Mouse (Mus musculus) adrenal gland, adult 18-20 months (tissue): Measurements from ENCODE around the gene Itgb2. TPM values are rescaled to one million over a fixed set of nuclear protein-coding genes. Genes with fewer than 3 reads are reported as not detected.

Experiments used
- DNase-seq, 2 experiments: peaks; one replicate each; pipeline ENCODE4 v3.0.0; 2021 to 2022; ENCODE audit warnings: low spot score in 2 of 2
- total RNA-seq, 2 experiments: library from RNA; stranded (reverse); gene quantifications; 1 replicate in 1 of 2; 2 replicates in 1 of 2; pipeline ENCODE4 v1.2.3; 2021

The Itgb2 gene
- total RNA-seq, 2 experiments from 2014 or later = 7.8 to 16.2 TPM

DNA sequence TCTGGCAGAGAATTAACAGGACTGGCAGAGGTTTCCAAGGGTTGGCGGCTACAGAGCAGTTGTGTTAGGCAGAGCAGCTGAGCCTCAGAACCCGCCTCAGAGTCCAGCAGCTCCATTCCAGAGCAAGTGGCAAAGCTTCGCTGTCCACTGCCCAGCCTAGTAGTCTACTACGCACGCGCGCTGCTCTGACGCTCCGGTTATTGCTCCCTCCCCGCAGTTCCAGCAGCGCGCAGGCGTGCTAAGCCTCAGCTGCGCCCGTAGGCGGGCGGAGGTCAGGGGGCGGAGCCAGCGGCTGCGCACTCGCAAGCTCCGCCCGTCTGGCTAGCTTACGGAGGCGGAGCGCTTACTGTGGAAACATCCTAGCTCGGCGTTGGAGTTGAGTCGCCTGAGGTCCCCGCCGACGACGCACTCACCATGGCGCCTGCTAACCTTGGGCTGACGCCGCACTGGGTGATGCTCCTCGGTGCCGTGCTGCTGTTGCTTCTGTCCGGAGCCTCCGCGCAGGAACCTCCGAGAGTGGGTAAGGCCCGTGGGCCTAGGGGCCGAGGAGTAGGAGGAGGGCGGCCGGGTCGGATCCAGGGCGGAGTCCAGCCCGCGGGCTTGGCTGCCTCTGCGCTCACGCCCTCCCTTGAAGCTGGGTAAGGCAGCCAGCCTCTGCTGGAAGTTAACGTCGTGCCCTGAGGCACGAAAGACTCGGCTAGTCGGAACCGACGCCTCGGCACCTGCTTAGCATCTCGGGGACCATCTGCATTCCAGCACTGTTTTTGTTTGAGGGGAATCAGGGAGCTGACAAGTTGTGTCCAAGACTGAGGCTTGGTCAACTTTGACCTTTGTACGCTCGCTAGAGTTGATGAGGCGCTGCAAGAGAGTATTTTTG, 51.6 kb downstream of the Itgb2 start, which contains the start of gene Pttg1ip:
Gene Pttg1ip (plus strand): TSS at position 313 of the 877 bp plus-strand sequence.
- DNase-seq = peak; percentile 91 to 94

DNA sequence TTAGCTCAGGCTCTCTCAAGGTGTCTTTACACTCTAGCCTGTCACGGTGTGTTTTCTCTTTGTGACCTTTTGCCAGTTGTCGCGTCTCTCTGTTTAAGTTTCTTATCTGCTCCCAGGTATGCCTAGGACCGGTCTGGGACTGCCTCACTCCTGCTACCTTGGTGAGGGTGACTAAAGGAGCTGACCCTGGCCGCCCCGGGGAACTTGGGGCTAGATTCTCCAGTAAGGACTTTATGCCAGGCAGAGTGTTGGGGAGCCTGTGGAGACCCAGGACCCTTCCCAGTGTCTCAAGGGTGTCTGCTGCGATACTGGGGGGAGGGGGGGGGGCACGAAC, 52.2 kb downstream of the Itgb2 start:
- DNase-seq = no peak

DNA sequence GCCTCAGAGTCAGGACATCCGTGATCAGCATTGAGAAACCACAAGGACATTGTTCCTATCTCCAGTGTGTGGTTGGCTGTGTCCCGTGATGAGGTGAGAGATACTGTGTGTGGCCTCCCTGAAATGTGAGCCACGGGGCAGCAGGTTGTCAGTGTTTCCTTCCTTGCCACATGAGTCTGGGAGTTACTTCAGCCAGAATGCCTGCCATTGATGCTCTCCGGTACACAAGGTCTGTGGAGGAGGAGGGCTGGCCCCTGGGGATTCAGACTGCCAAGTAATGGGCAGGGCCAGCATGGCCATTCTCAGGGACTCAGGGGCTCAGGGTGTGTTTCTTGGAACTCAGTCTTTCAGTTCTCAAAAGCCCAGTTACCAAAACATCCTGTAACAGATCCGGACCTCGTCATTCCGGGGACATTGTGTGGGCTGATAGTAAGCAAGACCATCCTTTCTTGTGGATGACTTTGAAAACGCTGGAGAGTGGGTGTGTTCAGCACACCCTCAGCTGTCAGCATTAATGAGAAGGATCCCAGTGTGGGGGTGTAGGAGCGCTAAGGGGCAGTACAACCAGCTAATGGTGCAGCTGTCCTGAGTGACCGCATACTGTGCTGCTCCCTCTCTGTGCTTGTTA, 53.9 kb downstream of the Itgb2 start:
- no peak for DNase-seq

DNA sequence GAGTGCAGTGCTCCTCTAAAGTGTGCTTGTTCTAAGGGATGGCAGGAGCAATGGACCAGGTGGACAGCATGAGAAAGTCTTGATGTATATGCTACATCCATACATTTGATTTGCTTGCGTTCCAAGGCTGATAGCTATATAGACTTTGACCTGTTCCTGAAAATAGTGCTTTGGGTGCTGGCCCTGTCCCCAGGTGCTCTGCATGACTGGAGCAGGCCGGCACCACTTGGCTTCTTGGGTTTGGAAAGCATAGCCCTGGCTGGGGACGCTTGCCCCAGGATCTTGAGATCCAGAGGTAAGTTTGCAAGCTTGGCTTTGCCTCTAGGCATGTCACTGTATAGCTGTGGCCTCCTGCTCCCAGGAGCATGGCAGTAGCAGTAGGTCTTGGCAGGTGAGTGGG, 56.6 kb downstream of the Itgb2 start:
- DNase-seq = no peak

DNA sequence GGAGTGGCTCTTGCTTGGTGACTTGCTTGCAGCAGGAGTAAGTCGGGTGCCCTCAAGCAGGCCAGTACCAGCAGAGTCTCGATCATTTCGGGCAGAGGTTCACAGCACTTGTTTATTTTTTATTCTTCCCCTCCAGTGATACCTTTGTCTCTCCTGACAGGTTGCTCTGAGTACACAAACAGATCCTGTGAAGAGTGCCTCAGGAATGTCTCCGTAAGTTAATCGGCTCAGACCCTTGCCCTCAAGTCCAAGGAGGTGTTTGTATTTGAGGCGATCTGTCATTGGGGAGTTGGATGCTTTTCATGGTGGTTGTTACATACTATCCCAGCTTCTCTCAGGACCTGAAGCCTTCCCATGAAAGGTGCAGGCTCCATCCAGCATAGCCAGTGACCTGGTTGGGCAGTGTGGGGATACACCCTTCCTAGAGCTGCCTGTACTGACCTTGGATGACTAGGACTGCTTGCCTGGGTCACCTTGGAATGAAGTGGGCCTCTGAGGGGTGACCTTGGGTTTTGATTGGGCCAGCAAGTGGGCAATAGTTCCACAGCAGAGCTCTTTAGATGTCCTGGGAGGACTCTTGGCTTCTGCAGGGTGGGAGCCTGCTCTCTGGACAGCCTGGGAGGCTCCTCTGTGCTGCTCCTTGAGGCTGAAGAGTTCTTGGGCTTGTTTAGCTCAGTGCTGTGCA, 57.2 kb downstream of the Itgb2 start:
- DNase-seq = no peak

DNA sequence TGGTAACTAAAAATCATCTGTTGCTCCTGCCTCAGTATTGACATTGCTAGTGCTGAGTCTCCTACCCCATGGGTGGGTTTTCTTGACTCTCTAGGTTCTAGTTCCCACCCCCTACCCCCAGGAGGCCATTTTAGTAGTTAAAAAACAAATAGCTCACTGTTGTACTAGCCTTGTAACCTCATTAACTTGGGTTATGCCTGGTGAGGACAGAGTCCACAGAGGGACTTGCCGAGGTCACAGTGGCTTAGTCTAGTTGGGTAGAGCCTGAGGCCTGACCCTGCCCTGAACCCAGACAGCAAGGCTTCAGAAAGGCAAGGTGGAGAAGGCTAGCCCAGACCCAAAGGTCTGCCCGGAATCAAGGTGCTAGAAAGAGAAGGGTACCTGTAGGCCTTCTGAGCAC, 58.0 kb downstream of the Itgb2 start:
- no peak for DNase-seq

DNA sequence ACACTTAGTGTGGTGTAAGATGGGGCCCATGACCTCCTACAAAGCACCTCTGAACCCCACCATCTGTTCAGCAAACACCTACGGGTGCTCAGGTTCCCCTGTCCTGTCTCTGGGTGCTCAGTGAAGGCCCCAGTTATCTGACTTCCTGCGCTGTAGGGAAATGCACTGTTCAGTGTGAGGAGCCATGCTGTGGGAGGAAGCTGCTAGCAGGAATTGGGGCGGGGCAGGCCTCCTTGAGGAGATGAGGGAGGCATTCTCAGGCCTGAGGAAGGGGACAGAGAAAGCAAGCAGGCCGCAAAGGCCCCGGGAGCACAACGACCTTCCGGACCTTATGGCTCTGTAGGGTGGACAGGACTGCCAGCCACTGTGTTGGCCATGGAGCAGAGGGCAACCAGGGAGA, 59.1 kb downstream of the Itgb2 start:
- no peak for DNase-seq

DNA sequence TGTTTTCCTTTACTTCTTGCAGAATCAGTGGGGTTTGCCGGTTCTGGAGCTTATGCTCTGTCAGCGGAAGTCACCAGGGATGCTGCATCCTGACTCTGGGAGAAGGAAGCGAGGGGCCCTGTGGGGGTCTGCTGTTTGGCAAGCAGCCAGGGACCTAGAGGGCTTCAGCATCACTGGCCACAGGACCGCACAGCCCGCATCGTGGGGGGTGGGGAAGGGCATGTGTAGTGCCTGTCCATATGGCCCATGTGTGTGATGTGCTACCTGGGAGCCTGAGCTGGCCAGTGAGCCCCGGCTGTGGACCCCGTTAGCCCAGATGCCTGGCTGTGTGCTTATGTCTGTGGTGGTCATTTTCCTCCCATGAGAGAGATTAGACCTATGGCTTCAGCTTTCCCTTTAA, 59.7 kb downstream of the Itgb2 start:
- DNase-seq = no peak

DNA sequence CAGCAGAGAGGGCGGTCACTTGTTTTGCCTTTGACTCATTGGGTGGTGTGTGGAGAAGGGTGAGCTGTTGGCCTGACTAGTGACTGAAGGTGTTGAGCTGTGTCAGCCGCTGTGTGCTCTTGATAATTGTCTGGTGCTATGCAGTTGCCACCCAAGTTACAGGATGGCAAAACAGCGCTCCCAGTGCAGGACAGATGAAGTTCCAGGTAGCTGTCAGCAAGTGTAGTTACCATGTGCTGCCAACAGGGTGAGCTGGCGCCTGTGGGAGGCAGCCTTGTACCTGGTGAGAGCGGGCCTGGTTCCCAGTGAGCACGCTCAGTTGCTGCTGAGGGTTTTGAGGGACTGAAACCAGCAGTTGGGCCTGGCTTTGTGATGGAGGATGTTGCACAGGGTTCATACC, 60.8 kb downstream of the Itgb2 start:
- no peak for DNase-seq

DNA sequence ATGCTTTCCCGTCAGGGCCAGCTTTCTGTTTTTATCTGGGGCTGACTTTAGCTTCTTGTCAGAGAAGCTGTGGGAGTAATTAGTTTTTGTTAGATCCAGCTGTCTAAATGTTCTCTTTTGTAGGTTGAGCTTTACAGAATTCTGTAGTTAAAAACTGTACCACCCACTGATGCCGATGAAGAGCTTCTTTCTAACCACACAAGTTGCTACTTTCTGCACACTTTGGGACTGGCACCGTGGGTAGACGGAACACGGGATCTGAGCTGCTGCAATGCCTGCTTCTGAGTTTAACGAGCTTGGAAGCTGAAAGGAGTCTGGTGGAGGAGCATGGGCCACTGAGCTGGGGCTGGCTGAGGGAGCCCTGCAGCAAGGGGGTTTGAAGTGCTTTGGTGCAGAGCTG, 61.5 kb downstream of the Itgb2 start:
- no peak for DNase-seq

DNA sequence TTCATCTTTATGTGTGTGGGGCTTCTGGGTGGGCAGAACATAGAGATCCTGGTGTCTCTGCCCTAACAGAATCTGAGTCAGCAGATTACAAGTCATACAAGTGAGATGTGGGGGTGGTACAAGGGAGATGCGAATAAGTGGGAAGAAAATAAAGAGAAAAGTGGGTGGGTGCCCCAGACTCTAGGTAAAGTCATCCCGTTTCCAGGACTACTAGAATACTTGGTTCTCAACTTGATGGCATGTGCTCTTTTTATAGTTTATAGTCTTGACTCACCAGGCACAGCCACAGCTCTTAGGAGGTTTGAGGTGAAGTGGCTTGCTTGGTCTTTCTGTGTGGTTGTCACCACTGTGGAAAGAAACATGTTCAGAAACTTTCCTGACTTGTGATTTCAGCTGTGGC, 66.0 kb downstream of the Itgb2 start:
- DNase-seq = no peak

DNA sequence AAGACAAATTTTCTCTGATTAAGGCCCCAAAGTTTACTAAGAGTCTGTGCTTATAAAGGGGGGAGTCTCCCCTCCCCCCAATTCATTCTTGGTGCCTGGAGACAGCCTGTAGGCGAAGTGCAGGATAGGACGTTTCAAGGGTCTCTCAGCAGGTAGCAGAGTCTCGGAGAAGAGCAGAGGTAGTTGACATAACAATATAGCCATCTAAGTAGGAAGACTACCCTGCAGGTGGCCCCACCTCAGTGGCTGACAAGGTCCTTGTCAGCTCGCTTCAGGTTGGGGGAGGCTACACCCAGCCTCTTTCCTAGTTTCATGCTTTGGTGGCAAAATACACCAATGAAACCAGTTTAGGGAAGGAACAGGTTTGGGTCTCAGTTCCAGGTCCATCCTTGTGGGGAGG, 73.0 kb downstream of the Itgb2 start:
- no peak for DNase-seq

DNA sequence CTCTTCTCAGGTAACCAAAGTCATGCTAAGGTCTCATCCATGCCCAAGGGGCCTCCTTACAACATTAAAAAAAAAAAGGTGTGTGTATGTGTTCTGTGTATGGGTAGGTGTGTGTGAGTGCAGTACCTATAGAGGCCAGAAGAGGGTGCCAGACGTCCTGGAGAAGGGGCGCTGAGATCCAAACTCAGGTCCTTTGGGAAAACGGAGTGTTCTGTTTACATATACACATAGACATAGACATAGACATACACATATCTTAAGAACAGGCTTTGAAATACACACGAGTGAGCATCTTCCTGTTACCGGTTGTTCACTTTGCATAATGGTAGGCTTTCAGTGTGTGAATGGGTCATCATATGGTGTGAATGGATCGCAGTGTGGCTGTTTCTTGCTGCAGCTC, 74.1 kb downstream of the Itgb2 start:
- no peak for DNase-seq

DNA sequence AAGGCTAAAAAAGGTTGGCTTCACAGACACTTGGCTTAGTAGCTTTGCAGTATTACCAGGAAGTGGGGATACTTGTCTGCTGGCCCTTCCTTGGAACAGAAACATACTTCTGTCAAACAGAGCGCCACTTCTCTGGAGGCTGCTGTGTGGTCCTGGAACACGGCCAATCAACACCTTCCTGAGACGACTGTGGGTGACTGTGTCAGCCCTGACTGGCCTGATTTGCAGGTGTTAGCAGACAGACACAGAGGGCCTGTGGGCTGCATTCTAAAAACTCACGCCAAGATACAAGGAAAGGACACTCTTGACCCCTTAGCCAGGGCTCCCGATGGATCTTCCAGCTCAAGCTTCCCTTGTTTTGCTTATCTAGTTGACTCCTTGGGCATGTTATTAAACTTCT, 74.9 kb downstream of the Itgb2 start:
- DNase-seq = no peak

DNA sequence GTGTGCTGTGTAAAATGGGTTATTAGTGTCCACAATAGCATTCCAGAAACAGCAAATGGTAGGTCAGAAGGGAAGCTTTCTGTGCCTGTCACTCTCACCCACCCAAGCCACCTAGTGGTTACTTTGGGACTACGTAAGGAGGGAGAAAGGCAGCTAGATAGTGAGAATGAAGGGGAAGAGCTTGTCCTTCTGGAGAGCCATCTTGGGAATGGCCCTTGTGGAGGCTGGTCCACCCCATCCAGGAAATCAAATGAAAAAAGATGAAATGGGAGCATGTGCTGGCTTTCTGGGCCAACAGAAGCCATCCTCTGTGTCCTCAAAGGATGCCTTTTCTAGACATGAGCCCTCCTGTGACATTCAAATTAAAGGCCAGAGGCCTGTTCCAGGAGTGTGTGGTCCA, 75.3 kb downstream of the Itgb2 start:
- DNase-seq = no peak

DNA sequence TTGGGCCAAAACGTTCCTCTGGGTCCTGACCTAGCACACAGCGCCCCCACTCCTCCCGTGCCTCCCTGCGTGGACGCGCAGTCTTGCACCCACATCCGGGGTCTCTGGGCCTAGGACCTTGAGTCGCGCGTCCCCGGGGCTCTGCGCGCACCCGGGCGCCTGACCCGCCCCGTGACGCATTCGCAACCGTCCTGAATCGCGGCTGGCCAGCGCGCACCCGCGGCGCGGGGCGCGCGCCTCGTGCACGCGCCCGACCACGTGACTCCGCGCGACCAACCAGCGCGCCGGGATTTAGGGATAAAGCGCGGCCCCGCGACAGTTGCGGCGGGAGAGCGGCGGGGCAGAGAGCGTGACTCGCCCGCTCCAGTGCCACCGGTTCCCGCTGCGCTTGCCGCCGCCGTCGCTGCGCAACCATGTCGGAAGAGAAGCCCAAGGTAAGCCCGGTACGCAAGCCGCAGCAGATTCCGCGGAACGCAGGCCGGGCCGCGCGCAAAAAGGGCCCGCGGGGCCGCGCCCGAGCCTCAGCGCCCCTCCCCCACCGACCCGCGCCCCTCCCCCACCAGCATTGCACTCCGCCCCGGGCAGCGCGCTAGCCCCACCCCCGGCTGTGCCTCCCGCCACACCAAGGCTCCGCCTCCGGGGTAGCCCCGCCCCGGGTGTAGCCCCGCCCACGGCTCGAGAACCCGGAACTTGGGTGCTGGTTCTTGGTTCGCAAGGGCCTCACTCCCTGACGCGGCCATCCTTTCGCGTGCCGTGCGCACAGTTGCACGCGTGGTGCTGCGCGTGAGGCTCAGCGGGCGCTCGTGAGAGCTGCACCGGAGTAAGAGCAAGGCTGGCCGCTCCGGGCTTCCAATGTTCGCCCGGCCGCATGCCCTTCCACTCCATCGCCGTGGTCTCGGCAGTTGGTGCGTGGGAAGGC, 76.1 kb downstream of the Itgb2 start, which contains the start of the genes Sumo3 and Gm49325:
Gene Sumo3 (plus strand): TSS at position 190 of the 919 bp plus-strand sequence.
Gene Gm49325 (plus strand): TSS at position 290 of the 919 bp plus-strand sequence.
- peak; percentile 99 for DNase-seq

DNA sequence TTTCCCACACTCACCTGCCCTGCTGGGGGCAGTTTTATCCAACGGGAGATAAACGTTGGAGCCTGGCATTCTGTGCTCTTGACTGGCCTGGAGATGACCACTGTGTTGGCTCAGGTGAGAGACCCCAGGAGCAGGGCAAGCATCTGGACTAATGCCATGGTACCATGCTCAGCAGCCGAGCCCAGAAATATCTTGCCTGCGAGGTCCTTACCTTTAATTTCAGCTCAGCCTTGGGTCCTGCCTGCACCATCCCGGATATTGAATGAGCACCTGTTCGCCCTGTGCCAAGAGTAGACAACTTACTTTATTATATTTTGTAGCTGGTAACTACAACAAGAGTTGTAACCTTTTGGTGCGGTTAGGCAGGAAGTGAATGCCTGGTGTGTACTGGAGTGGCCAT, 76.8 kb downstream of the Itgb2 start:
- no peak for DNase-seq

DNA sequence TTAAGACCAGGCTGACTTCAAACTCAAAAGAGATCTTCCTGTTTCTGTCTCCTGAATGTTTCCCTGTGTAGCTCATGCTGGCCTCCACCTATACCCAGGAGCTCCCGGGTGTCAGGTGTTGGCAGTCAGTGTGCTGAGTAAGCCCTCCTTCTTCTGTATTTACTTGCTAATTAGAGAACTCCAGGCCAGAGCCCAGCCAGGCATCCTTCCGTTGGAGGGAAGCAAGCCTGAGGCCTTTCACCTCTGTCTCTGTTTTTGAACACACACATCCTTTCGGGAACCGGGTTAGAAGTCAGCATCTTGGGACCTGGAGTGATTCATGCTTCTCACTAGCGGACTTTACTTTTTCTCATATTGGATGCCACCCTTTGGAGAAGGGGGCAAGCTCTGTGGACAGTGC, 77.4 kb downstream of the Itgb2 start:
- DNase-seq = no peak

DNA sequence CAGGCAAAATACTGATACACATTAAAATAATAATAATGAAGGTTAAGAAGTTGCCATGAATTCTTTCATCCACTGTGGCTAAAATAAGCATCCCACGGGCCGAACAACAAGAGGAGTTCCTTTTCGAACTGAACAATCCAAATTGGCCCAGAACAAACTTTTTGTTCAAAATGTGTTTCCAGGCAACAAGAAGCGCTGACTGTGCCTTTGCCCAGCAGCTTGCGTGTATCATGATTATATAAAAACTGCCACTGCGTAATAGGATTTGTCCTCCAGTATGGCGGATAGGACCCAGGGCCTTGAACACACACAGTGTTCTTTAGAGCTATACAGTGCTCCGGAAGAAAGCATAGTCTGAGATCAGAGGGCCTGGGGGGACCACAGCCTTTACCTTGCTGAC, 78.5 kb downstream of the Itgb2 start:
- DNase-seq = no peak

DNA sequence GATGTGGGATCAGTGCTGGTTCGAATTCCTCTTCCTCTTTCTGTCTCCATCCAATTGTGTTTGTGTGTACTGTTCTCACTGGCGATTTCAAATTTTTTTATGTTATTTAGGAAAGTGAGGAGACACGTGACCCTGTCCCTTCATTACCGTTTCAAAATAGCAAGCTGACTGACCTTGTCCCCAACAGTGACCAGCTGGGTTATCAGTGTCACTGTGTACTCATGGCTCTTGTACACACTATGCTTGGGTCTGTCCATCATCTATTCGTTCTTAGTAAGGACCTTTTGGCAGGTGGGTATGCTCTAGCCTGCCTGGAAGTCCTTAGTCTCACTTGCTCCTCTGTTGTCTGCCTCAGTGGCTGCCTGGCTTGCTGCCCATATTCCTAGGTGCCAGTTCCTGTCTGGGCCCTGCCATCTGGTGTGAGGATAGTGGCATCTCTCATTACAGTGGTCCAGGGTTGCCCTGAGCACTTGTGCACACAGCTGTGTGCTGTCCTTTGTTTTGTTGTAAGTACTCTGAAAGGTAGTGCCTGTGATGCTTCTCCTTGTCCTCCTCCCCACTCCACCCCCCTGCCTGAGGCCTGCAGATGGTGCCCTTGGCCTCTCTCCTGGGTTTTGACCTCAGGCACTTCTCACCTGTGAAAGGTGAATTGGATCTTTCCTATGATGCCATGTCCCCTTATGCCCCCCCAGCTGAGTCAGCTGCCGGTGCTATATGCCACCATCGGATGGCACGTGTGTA, 80.3 kb downstream of the Itgb2 start:
- no peak for DNase-seq
